Mouse (Mus musculus): ENCODE data around the gene Olfr628.
"Not testable (repeated sequence)": the region's sequence is repeated elsewhere in the genome, so short reads cannot be mapped to it uniquely, and the experiment has no call there.

Olfr628 gene

DNA sequence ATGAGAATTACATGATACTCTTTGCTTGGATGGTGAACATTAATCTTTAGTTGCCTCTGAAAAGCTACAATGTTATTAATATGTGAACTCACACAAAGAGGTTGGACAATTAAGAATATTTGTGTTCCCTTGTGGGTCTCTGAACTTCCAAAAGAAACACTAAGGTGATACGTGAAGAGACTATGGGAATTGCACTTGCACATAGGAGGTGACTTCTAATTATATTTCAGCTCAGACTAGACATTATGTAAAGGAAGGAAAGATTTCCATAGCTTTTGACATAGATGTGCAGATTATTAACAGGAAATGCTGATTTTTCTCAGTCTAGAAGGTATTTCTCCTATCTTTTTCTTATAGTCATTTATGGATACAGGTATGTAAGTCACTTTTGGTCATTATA lies at the start of gene Olfr628:
TSS of gene Olfr628 (plus strand) at position 301 of the 400 bp plus-strand sequence.
- DNase-seq (ENCODE audit: low spot score): no peak

DNA sequence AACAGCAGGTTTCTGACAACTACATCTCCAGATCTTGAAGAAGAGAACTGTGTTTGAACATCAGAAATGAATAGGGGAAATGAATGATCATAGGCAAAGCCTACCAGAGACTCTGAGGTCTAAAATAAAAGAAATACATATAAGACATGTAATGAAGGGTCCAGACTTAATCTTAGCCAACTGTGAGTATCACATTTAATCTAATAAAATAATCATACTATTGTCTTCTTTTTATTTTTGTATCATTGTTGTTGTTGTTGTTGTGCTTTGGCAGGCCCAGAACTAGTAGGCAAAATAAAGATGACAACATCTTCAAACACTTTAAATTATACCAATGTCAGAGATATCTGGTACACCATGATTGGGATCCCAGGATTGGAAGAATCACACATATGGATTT lies 47.8 kb upstream of the Olfr628 start, which contains the start of gene Olfr625-ps1:
TSS of gene Olfr625-ps1 (plus strand) at position 301 of the 400 bp plus-strand sequence.
- DNase-seq (ENCODE audit: low spot score): no peak

DNA sequence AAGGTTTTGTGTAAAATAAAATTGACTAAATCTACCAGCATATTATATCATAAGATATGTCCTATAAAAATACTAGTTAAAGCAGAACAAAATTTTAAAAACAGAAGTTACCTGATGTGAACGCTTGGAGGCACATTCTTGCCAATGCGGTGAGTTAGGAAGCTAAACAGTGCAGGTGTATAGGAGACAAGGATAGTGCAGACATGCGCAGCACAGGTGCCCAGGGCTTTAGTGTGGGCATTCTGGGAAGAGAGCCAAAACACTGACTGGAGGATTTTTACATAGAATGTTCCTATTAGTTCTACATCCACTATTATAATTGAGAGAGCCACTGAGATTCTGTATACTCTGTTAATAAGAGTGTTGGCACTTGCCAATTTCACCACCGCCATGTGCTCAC lies 30.7 kb upstream of the Olfr628 start:
- DNase-seq (ENCODE audit: low spot score): no peak

DNA sequence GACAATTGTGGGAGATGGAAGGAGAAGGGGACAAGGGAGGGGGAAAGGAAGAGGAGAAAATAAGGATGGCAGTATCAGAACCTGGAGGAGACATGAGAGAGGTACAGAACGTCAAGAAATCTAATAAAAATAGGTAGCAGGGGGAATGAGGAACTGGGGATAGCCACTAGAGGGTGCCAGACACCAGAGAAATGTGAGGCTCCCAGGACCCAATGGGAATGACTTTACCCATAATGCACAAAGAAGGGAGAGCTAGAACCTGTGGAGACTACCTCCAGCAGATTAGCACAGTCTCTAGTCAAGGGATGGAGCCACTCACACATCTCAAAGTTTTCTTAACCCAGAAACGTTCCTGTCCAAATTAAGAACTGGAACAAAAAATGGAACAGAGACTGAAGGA lies 18.1 kb upstream of the Olfr628 start:
- no peak for DNase-seq (ENCODE audit: low spot score)

DNA sequence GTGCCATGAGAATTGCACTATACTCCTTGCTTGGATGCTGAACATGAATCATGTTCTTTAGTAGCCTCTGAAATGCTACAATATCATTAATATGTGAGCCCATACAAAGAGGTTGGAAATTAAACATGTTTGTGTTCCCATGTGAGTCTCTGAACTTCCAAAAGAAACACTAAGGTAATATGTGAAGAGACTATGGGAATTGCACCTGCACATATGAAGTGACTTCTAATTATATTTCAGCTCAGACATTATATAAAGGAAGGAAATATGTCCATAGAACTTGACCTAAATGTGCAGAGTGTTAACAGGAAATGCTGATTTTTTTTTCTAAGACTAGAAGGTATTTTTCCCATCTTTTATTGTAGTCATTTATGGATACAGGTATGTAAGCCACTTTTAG lies 15.8 kb upstream of the Olfr628 start, which contains the start of gene Olfr243:
TSS of gene Olfr243 (plus strand) at position 301 of the 400 bp plus-strand sequence.
- DNase-seq (ENCODE audit: low spot score): no peak

DNA sequence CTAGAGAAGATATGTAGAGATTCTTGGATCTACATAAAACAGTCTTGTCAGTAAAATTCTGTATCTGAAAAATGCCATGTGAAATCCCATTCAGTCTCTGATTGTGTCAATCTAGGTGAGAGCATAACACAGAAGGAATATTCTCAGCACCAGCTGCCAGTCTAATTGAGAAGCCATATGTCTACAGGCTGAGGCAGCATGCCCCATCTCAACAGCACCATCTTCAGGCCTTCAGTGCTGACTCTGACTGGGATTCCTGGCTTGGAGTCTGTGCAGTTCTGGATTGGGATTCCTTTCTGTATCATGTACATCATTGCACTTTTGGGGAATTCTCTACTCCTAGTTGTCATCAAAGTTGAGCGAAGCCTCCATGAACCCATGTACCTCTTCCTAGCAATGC lies 13.8 kb upstream of the Olfr628 start:
- not testable (repeated sequence) for DNase-seq (ENCODE audit: low spot score)

DNA sequence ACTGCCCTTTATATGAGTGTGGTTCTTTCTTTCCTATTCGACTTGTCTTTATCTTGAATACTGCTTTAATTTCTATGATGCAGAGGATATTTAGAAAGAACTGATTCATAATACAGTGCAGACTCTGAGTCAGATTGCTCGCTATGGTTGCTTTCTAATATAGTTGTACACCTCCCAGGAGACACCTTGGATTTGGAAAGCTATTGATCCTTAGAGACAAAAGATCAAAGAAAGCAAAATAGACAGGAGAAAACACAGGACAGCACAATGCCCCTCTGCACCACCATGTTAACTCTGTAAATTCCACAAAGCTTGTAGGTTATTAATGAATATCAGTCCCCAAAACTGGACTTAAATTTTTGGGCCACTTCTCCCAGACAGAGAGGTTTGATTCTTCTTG lies 14.7 kb downstream of the Olfr628 start, which contains the start of gene Olfr629:
TSS of gene Olfr629 (minus strand) at position 101 of the 400 bp plus-strand sequence.
- DNase-seq (ENCODE audit: low spot score): no peak

DNA sequence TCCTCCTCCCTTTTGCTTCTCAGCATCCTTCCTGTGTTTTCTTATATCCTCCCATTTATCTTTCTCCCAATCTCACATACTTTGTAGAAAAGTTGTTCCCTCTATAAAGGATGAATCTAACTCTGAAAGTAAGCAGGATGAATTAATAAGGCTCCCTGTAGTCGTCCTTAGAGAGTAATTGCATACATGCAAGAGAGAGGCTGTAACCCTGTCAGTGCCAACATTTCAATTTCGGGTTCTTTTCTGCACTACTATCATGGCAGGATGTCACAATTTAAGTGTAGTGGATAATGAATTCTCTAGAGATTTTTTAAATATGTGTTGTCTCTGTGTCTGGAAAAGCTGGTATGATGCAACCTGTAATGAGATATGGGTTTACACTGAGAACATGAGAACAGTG lies 27.1 kb downstream of the Olfr628 start, which contains the start of gene Olfr630:
TSS of gene Olfr630 (minus strand) at position 101 of the 400 bp plus-strand sequence.
- no peak for DNase-seq (ENCODE audit: low spot score)

DNA sequence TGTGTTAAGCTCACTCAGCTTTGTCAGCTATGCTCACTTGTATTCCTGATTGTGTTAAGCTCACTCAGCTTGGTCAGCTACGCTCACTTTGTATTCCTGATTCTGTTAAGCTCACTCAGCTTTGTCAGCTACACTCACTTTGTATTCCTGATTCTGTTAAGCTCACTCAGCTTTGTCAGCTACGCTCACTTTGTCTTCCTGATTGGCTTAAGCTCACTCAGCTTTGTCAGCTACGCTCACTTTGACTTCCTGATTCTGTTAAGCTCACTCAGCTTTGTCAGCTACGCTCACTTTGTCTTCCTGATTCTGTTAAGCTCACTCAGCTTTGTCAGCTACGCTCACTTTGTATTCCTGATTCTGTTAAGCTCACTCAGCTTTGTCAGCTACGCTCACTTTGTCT lies 32.0 kb downstream of the Olfr628 start:
- not testable (repeated sequence) for DNase-seq (ENCODE audit: low spot score)

DNA sequence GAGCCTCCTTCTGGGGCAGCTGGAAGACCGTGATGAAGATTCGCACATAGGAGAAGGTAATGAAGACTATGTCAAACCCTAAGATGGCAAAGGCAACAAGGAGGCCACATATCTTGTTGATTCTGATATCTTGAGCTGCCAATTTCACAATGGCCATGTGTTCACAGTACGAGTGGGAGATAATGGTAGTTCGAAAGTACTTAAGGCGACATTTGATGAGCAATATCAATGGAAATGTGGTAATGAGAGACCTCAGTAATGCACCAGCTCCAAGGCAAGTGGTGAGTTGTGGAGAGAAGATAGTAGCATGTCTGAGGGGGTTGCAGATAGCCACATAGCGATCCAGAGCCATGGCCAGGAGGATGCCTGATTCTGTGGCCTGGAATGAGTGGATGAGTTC lies 37.5 kb downstream of the Olfr628 start:
- not testable (repeated sequence) for DNase-seq (ENCODE audit: low spot score)

DNA sequence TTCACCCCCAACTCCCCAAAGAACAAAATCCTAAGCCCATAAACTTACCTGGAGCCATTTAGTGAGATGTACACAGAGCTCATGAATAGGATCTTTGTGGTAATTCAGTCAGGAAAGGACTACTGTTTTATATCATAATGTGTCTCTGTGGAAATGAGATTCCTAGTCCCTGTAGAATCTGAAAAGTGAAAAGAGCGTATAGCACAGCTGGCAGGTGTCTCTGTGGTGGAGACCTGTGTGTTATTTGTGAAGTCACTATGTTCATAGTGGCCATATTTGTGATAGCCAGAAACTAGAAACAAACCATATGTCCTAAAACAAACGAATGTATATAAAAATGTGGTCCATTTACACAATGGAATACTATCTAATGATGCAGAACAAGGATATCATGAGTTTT lies 41.3 kb downstream of the Olfr628 start, which contains the start of gene Olfr69:
TSS of gene Olfr69 (minus strand) at position 101 of the 400 bp plus-strand sequence.
- DNase-seq (ENCODE audit: low spot score): no peak

DNA sequence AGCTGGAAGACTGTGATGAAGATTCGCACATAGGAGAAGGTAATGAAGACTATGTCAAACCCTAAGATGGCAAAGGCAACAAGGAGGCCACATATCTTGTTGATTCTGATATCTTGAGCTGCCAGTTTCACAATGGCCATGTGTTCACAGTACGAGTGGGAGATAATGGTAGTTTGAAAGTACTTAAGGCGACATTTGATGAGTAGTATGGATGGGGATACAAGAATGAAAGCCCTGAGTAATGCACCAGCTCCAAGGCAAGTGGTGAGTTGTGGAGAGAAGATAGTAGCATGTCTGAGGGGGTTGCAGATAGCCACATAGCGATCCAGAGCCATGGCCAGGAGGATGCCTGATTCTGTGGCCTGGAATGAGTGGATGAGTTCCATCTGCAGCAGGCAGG lies 47.5 kb downstream of the Olfr628 start:
- not testable (repeated sequence) for DNase-seq (ENCODE audit: low spot score)

DNA sequence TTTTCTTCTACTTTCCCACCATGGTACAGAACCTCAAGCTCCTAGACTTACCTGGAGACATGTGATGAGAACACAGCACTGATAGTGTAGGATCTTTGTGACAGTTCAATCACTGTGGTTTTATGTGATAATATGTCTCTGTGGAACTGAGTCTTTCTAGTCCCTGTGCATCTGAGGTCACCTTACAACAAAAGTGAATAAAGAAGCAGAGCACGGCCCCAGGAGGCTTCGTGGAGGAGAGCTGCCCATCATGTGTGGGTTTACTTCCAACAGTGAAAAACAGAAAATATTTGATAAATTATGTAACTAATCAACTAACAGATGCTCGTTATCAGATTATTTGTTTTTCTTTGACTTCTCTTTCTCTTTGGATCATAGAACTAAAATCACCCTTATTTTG lies 49.4 kb downstream of the Olfr628 start, which contains the start of gene Olfr68:
TSS of gene Olfr68 (minus strand) at position 101 of the 400 bp plus-strand sequence.
- no peak for DNase-seq (ENCODE audit: low spot score)
